Mouse (Mus musculus) left cerebral cortex, adult 2 months (tissue): ENCODE results near the gene Eif2b5. TPM values are rescaled to one million over a fixed set of nuclear protein-coding genes. Genes with fewer than 3 reads are reported as not detected.
"Not testable (repeated sequence)": the region's sequence is repeated elsewhere in the genome, so short reads cannot be mapped to it uniquely, and the experiment has no call there.

Experiments used
- DNase-seq, 2 experiments: peaks; one replicate each; pipeline ENCODE4 v3.0.0; 2021 to 2022; ENCODE audit warnings: low spot score in 2 of 2, mixed read lengths in 1 of 2; ENCODE audit errors: extremely low spot score in 1 of 2
- H3K27ac ChIP-seq: fragments of 200-600 bp; 2 replicates; pipeline ENCODE4 v1.8.1; 2022
- H3K4me3 ChIP-seq: fragments of 200-600 bp; 2 replicates; pipeline ENCODE4 v1.8.1; 2022
- CTCF ChIP-seq: fragments of 200-600 bp; IDR thresholded peaks from 2 replicates; pipeline ENCODE4 v1.8.1; 2022; ENCODE audit warnings: antibody characterized with exemption, mild to moderate bottlenecking, moderate library complexity
- intact Hi-C: fragments of 180-260 bp; cut with DNase I; formaldehyde crosslinking; loops from one replicate; pipeline ENCODE4 v1.15.1; 2025
- total RNA-seq, 2 experiments: library from RNA; stranded (reverse); gene quantifications; 2 replicates each; pipeline ENCODE4 v1.2.3; 2021

The Eif2b5 gene
- total RNA-seq, 2 experiments from 2014 or later = 59.2 to 59.6 TPM

DNA sequence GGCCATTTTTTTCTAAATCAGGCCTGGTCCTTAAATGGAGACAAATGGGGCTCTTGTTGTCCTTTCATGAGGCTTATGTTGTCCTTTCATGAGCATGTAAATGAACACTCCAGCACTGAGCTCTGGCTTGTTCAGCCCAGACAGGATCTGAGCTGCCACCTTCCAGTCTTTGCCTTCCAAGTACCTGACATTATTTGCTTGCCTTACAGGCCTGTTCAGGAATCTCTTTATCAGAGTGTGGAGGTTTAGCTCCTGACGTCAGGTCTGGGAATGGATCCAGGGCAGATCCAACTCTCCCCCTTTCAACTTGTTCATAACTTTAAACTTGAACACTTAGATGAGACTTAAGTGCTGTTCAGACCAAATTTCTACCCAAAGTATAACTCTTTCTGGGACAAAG is 21.8 kb upstream of the Eif2b5 start:
- intact Hi-C loops = no loop called here

DNA sequence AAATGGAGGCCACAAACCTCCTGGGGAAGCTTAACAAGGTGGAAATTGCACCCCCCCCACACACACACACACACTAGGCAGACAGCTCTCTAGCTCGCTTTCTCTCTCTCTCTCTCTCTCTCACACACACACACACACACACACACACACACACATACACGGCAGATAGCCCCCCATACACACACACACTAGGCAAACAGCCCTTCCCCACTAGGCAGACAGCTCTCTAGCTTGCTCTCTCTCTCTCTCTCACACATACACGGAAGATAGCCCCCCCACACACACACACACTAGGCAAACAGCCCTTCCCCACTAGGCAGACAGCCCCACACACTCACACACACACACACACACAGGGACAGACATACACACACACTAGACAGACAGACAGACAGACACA is 21.3 kb upstream of the Eif2b5 start:
- no peak for DNase-seq
- no peak overlapping the region for H3K27ac ChIP-seq
- TF ChIP-seq CTCF = no peak
- no peak overlapping the region for H3K4me3 ChIP-seq
- intact Hi-C loops = no loop called here

More for the DNA sequence above, 21.8 kb upstream of the Eif2b5 start:
- no peak overlapping the region for H3K27ac ChIP-seq
- no peak overlapping the region for H3K4me3 ChIP-seq
- DNase-seq = no peak
- no peak for TF ChIP-seq CTCF

GRCm38 (mm10) chr16:20478504-20478903 is 20.1 kb upstream of the Eif2b5 start:
- DNase-seq = no peak
- no peak for TF ChIP-seq CTCF
- Histone ChIP-seq H3K4me3 (no peak overlapping the region), H3K27ac (no peak overlapping the region)
- intact Hi-C loops = no loop called here

GRCm38 (mm10) chr16:20479026-20479760 is 19.4 kb upstream of the Eif2b5 start:
- H3K27ac ChIP-seq, intact Hi-C loops, DNase-seq, H3K4me3 ChIP-seq: not testable (repeated sequence)

- peak; percentile 66 for TF ChIP-seq CTCF
- intact Hi-C loops = loop anchor here (5.0 to 10.0 kb wide), 3 partner anchors 48 to 758 kb away; partner anchors contain the start of gene Parl
- Histone ChIP-seq H3K27ac (no peak overlapping the region), H3K4me3 (no peak overlapping the region)
- no peak for DNase-seq
Observed at GRCm38 (mm10) chr16:20480115-20480514, 18.5 kb upstream of the Eif2b5 start.

- intact Hi-C loops = loop anchor here (5.0 to 10.0 kb wide), 3 partner anchors 49 to 759 kb away; partner anchors contain the start of gene Parl
- no peak for DNase-seq
- TF ChIP-seq CTCF = no peak
- H3K27ac ChIP-seq = no peak overlapping the region
- no peak overlapping the region for H3K4me3 ChIP-seq
Observed at GRCm38 (mm10) chr16:20481746-20482145, 16.9 kb upstream of the Eif2b5 start.

- H3K4me3 ChIP-seq, DNase-seq, H3K27ac ChIP-seq: not testable (repeated sequence)
- intact Hi-C loops = loop anchor here (5.0 to 10.0 kb wide), 3 partner anchors 51 to 761 kb away; partner anchors contain the start of gene Parl
Observed at GRCm38 (mm10) chr16:20483716-20484115, 14.9 kb upstream of the Eif2b5 start.

DNA sequence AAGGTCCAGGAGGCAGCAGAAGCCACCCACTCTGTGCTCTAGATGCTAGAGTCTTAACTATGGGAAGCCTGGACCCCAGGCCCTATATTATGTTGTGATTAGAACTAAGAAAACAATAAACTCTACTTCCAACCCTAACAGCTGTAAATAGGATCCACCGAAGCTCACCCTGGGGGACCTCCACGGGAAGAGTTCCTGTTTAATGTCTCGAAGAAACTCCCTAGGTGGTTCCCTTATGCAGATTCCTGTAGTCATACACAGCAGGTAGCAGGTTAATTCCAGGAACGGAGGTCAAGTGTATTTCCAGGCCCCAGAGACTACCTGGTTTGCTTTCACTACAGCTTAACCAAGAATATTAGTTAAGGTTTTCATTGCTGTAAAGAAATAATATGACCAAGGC is 13.6 kb upstream of the Eif2b5 start:
- TF ChIP-seq CTCF = no peak
- intact Hi-C loops = loop anchor here (10.0 kb wide), 1 partner anchor 180 kb away; the partner anchor contains the start of gene Parl
- H3K4me3 ChIP-seq = no peak overlapping the region
- H3K27ac ChIP-seq = no peak overlapping the region
- no peak for DNase-seq

DNA sequence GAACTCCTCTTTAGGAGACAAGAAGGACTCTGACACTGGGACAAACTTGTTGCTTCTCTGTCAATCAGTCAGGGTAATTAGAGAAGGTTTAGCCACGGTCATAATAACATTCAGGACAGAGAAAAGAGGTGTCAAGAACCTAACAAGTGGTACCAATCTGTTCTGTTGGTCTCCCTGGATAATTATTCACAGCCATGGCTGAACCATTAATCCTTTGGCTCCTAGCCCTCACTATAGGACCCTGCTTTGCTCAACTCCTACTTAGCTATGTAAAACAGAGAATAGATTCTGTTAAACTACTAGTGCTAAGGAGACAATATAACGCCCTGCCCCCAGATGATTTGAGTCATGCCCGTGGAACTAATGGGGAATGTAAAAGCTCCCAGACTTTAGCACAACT is 12.6 kb upstream of the Eif2b5 start:
- intact Hi-C loops = loop anchor here (10.0 kb wide), 1 partner anchor 181 kb away; the partner anchor contains the start of gene Parl
- Histone ChIP-seq H3K4me3 (no peak overlapping the region), H3K27ac (no peak overlapping the region)
- TF ChIP-seq CTCF = no peak
- DNase-seq = no peak

DNA sequence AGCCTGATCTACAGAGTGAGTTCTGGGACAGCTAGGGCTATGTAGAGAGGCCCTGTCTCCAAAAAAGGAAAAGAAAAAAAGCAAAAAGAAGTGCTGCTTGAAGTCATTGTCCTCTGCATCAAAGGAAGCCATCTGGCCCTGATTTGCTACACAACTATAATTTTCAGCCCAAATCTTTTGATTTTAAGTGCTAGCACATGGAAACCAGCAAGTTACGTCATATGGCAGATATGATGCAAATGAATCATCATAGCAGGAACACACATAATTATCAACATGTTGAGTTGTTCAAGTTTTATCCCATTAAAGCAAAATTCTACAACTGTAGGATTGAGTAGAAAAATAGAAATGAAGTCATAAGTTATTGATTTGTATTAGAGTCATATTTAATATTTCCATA is 10.5 kb upstream of the Eif2b5 start:
- intact Hi-C loops = loop anchor here (10.0 kb wide), 1 partner anchor 183 kb away; the partner anchor contains the start of gene Parl

GRCm38 (mm10) chr16:20488751-20489150 is 9.9 kb upstream of the Eif2b5 start:
- intact Hi-C loops = loop anchor here (10.0 kb wide), 1 partner anchor 184 kb away; the partner anchor contains the start of gene Parl
- H3K27ac ChIP-seq, H3K4me3 ChIP-seq, DNase-seq: not testable (repeated sequence)

More for the DNA sequence above, 10.5 kb upstream of the Eif2b5 start:
- no peak overlapping the region for H3K4me3 ChIP-seq
- no peak for DNase-seq
- no peak overlapping the region for H3K27ac ChIP-seq
- TF ChIP-seq CTCF = no peak

- no peak for DNase-seq
- intact Hi-C loops = loop anchor here (10.0 kb wide), 1 partner anchor 184 kb away; the partner anchor contains the start of gene Parl
- TF ChIP-seq CTCF = no peak
- Histone ChIP-seq H3K27ac (no peak overlapping the region; the same call in 1 of the 2 replicates), H3K4me3 (no peak overlapping the region)
Observed at GRCm38 (mm10) chr16:20489233-20489632, 9.4 kb upstream of the Eif2b5 start.
